Mouse (Mus musculus): Measurements from ENCODE around the gene Lcp2. TPM values are rescaled to one million over a fixed set of nuclear protein-coding genes. Genes with fewer than 3 reads are reported as not detected.

Gene Lcp2
- polyA plus RNA-seq, 1 experiment from 2014 or later = 9.8 TPM

DNA sequence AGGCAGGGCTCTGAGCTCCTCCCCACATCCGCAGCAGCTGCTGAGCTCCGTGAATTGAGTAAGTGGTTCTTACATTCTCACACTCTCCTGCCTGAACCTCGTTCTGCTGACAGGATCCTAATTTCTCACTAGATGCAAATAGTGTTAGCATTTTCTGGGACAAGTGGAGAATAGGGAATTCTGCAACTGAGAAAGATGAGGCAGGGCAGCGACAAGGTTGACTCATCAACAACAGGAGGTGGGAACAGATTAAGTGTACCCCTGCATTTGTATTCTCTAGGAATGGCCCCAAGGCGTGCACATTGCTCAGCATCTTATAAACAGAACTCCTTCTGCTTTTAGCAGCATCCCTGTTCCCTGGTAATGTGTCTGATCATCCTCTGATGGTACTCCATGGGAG is 6.7 kb upstream of the Lcp2 start:
- Histone ChIP-seq H3K4me2 (ENCODE audit: low read depth, low read length) (no peak overlapping the region), H3K27me3 (ENCODE audit: insufficient read depth, low read length) (no peaks in the 10 kb centered on the region), H3K4me1 (ENCODE audit: insufficient read depth) (peaks cover 2% of the 10 kb centered on the region), H3K36me3 (replicated peaks; ENCODE audit: insufficient read depth, low read length) (no peaks in the 10 kb centered on the region), H3K27ac (ENCODE audit: low read depth) (no peak overlapping the region), H3K9me3 (ENCODE audit: low read length) (no peaks in the 10 kb centered on the region), H3K9ac (replicated peaks) (no peak overlapping the region), H3K4me3 (ENCODE audit: low read depth, low read length) (no peak overlapping the region)
- 73% methylated on average over 5 of the region's 5 CpGs for WGBS (ENCODE audit: insufficient replicate concordance)
- TF ChIP-seq EP300 (IDR thresholded peaks at IDR 0.05; ENCODE audit: low read depth) (no peak), CTCF (IDR thresholded peaks at IDR 0.05; ENCODE audit: low read depth) (no peak)
- no peak for DNase-seq
- ATAC-seq = no peak

- H3K4me3 ChIP-seq (ENCODE audit: low read depth, low read length) = no peak overlapping the region
- H3K9ac ChIP-seq (replicated peaks) = no peak overlapping the region
- H3K27ac ChIP-seq (ENCODE audit: low read depth) = no peak overlapping the region
- no peaks in the 10 kb centered on the region for H3K9me3 ChIP-seq (ENCODE audit: low read length)
- 25% methylated on average over 1 of the region's 1 CpGs for WGBS (ENCODE audit: insufficient replicate concordance)
- TF ChIP-seq CTCF (IDR thresholded peaks at IDR 0.05; ENCODE audit: low read depth) = no peak
- TF ChIP-seq EP300 (IDR thresholded peaks at IDR 0.05; ENCODE audit: low read depth) = no peak
- no peaks in the 10 kb centered on the region for H3K27me3 ChIP-seq (ENCODE audit: insufficient read depth, low read length)
- peaks cover 2% of the 10 kb centered on the region for H3K4me1 ChIP-seq (ENCODE audit: insufficient read depth)
- no peak for DNase-seq
- H3K4me2 ChIP-seq (ENCODE audit: low read depth, low read length) = no peak overlapping the region
- no peak for ATAC-seq
- no peaks in the 10 kb centered on the region for H3K36me3 ChIP-seq (replicated peaks; ENCODE audit: insufficient read depth, low read length)
Observed at GRCm38 (mm10) chr11:34042808-34043207, 3.9 kb upstream of the Lcp2 start.

GRCm38 (mm10) chr11:34047542-34047937 is 820 bp downstream of the Lcp2 start:
- Histone ChIP-seq H3K4me3 (ENCODE audit: low read depth, low read length) (peak overlapping the region; percentile 46), H3K27me3 (ENCODE audit: insufficient read depth, low read length) (no peaks in the 10 kb centered on the region), H3K4me1 (ENCODE audit: insufficient read depth) (peaks cover 2% of the 10 kb centered on the region), H3K27ac (ENCODE audit: low read depth) (peak overlapping the region; percentile 61), H3K9ac (replicated peaks) (peak overlapping the region; percentile 39), H3K36me3 (replicated peaks; ENCODE audit: insufficient read depth, low read length) (no peaks in the 10 kb centered on the region; the same call in 1 of the 2 replicates), H3K9me3 (ENCODE audit: low read length) (no peaks in the 10 kb centered on the region), H3K4me2 (ENCODE audit: low read depth, low read length) (peak overlapping the region; percentile 58)
- ATAC-seq = no peak
- WGBS (ENCODE audit: insufficient replicate concordance) = 44% methylated on average over 5 of the region's 5 CpGs
- TF ChIP-seq EP300 (IDR thresholded peaks at IDR 0.05; ENCODE audit: low read depth) = no peak
- no peak for DNase-seq

- WGBS (ENCODE audit: insufficient replicate concordance) = 64% methylated on average over 8 of the region's 8 CpGs
- H3K9me3 ChIP-seq (ENCODE audit: low read length) = no peaks in the 10 kb centered on the region
- H3K4me1 ChIP-seq (ENCODE audit: insufficient read depth) = no peaks in the 10 kb centered on the region; the same call in 1 of the 2 replicates
Observed at GRCm38 (mm10) chr11:34048375-34049124, 1.8 kb downstream of the Lcp2 start.

DNA sequence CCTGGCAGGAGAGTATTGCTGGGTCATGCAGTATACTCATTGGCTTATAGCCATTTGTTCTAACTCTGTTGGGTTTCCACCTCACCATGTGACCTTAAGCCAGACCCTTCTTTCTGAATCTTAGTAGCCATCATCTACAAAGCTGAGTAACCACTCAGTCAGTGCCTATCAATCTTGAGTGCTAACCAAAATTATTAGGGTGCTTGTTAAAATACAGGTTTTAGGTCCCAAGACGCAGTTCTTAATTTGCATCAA is 2.3 kb downstream of the Lcp2 start:
- Histone ChIP-seq H3K4me1 (ENCODE audit: insufficient read depth) (no peaks in the 10 kb centered on the region; the same call in 1 of the 2 replicates), H3K27ac (ENCODE audit: low read depth) (no peak overlapping the region; the same call in 1 of the 2 replicates), H3K27me3 (ENCODE audit: insufficient read depth, low read length) (no peaks in the 10 kb centered on the region), H3K36me3 (replicated peaks; ENCODE audit: insufficient read depth, low read length) (no peaks in the 10 kb centered on the region; the same call in 1 of the 2 replicates), H3K9me3 (ENCODE audit: low read length) (no peaks in the 10 kb centered on the region), H3K4me3 (ENCODE audit: low read depth, low read length) (peak overlapping the region; percentile 46), H3K4me2 (ENCODE audit: low read depth, low read length) (peak overlapping the region; percentile 58), H3K9ac (replicated peaks) (no peak overlapping the region)
- ATAC-seq (no peak), DNase-seq (no peak)
- no peak for TF ChIP-seq CTCF (IDR thresholded peaks at IDR 0.05; ENCODE audit: low read depth)
- TF ChIP-seq EP300 (IDR thresholded peaks at IDR 0.05; ENCODE audit: low read depth) = no peak
- WGBS (ENCODE audit: insufficient replicate concordance) = 80% methylated on average over 1 of the region's 1 CpGs

More at GRCm38 (mm10) chr11:34048375-34049124, 1.8 kb downstream of the Lcp2 start:
- DNase-seq = no peak
- no peak for ATAC-seq
- no peaks in the 10 kb centered on the region for H3K27me3 ChIP-seq (ENCODE audit: insufficient read depth, low read length)
- peak overlapping the region; percentile 58 for H3K4me2 ChIP-seq (ENCODE audit: low read depth, low read length)
- H3K9ac ChIP-seq (replicated peaks) = no peak overlapping the region
- peak overlapping the region; percentile 46 for H3K4me3 ChIP-seq (ENCODE audit: low read depth, low read length)
- H3K36me3 ChIP-seq (replicated peaks; ENCODE audit: insufficient read depth, low read length) = no peaks in the 10 kb centered on the region; the same call in 1 of the 2 replicates
- H3K27ac ChIP-seq (ENCODE audit: low read depth) = peak overlapping the region; percentile 61
- no peak for TF ChIP-seq EP300 (IDR thresholded peaks at IDR 0.05; ENCODE audit: low read depth)
- TF ChIP-seq CTCF (IDR thresholded peaks at IDR 0.05; ENCODE audit: low read depth) = no peak

DNA sequence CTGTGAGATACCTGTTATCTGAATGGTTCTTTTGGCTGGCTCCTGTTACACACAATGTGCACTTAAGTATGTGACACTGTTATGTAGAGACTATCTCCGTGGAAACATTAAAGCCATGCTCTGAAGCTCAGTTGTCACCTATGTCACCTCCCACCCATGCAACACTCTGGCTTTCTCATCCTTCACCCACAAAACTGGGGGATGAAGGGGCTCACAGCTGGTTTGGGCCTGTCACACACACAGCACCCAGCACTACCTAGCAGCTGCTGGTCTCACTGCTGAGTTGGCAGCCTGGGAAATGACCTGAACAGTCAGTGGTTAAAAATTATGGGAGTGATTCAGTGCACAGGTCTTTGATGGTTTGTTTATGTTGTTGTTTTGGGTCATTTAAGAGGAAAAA is 3.3 kb downstream of the Lcp2 start:
- Histone ChIP-seq H3K27me3 (ENCODE audit: insufficient read depth, low read length) (no peaks in the 10 kb centered on the region), H3K36me3 (replicated peaks; ENCODE audit: insufficient read depth, low read length) (no peaks in the 10 kb centered on the region; the same call in 1 of the 2 replicates), H3K9me3 (ENCODE audit: low read length) (no peaks in the 10 kb centered on the region), H3K27ac (ENCODE audit: low read depth) (no peak overlapping the region), H3K4me3 (ENCODE audit: low read depth, low read length) (no peak overlapping the region), H3K9ac (replicated peaks) (no peak overlapping the region), H3K4me1 (ENCODE audit: insufficient read depth) (peaks cover 2% of the 10 kb centered on the region), H3K4me2 (ENCODE audit: low read depth, low read length) (peak overlapping the region; percentile 32; the same call in 1 of the 2 replicates)
- WGBS (ENCODE audit: insufficient replicate concordance) = 72% methylated on average over 1 of the region's 1 CpGs
- DNase-seq (no peak), ATAC-seq (no peak)
- TF ChIP-seq EP300 (IDR thresholded peaks at IDR 0.05; ENCODE audit: low read depth) = no peak
- TF ChIP-seq CTCF (IDR thresholded peaks at IDR 0.05; ENCODE audit: low read depth) = no peak

Measured in liver, postnatal 0 days (tissue).